Mouse (Mus musculus): ENCODE measurements around the gene Tmem41a.

Gene Tmem41a

GRCm38 (mm10) chr16:21901286-21901685 is 46.1 kb downstream of the Tmem41a start:
- DNase-seq (ENCODE audit: low spot score in 2 of 2) = no peak

GRCm38 (mm10) chr16:21893890-21894289 is 53.5 kb downstream of the Tmem41a start:
- DNase-seq (ENCODE audit: low spot score in 2 of 2) = no peak

GRCm38 (mm10) chr16:21887601-21888000 is 59.8 kb downstream of the Tmem41a start:
- DNase-seq (ENCODE audit: low spot score in 2 of 2) = no peak

All from urinary bladder, postnatal 4 days (tissue).